Mouse (Mus musculus) ovary, postnatal 14 days (tissue): ENCODE results near the gene Zbtb24.
A peak's percentile ranks its signal among the peaks of the same experiment; 100 is the strongest.

Experiments
- DNase-seq: peaks from one replicate; pipeline ENCODE4 v3.0.0; 2022; ENCODE audit warnings: low spot score

Gene Zbtb24

GRCm38 (mm10) chr10:41504996-41505395, 54.8 kb downstream of the Zbtb24 start:
- no peak for DNase-seq

GRCm38 (mm10) chr10:41505446-41505845, 55.3 kb downstream of the Zbtb24 start:
- peak; percentile 45 for DNase-seq

- no peak for DNase-seq
Observed at GRCm38 (mm10) chr10:41509160-41509559, 59.0 kb downstream of the Zbtb24 start.

GRCm38 (mm10) chr10:41514301-41514700, 64.1 kb downstream of the Zbtb24 start:
- DNase-seq = no peak

- no peak for DNase-seq
Observed at GRCm38 (mm10) chr10:41514921-41515320, 64.7 kb downstream of the Zbtb24 start.
